Mouse (Mus musculus) bone marrow macrophage, adult 2 months (primary cell): ENCODE results near the gene Wwp2. TPM values are rescaled to one million over a fixed set of nuclear protein-coding genes. Genes with fewer than 3 reads are reported as not detected.

ENCODE experiments used
- H3K27ac ChIP-seq: 2 replicates; pipeline ENCODE4 v1.5.1; 2012; ENCODE audit warnings: low read depth, low read length; ENCODE audit not compliant: insufficient read depth
- H3K4me1 ChIP-seq: 2 replicates; pipeline ENCODE4 v1.6.1; 2012; ENCODE audit warnings: low read length; ENCODE audit not compliant: control insufficient read depth, insufficient read depth
- H3K4me3 ChIP-seq: 2 replicates; pipeline ENCODE4 v1.5.1; 2012; ENCODE audit warnings: mild to moderate bottlenecking, low read length, moderate library complexity; ENCODE audit not compliant: insufficient read depth
- CTCF ChIP-seq: IDR thresholded peaks from 2 replicates; pipeline ENCODE4 v1.5.1; 2012; ENCODE audit warnings: low read depth, mild to moderate bottlenecking, low read length, moderate library complexity
- POLR2A ChIP-seq: IDR thresholded peaks from 2 replicates; pipeline ENCODE4 v1.6.1; 2012; ENCODE audit warnings: mild to moderate bottlenecking, low read depth, low read length, borderline replicate concordance
- polyA plus RNA-seq: library from polyadenylated mRNA; stranded (reverse); fragments of >200 nt; gene quantifications from 2 replicates; pipeline ENCODE4 v1.2.4, GENCODE M21; 2012; ENCODE audit not compliant: missing spikeins, insufficient read depth, insufficient read length

Wwp2 gene
- 64.7 and 68.1 TPM in 2 replicates for polyA plus RNA-seq

DNA sequence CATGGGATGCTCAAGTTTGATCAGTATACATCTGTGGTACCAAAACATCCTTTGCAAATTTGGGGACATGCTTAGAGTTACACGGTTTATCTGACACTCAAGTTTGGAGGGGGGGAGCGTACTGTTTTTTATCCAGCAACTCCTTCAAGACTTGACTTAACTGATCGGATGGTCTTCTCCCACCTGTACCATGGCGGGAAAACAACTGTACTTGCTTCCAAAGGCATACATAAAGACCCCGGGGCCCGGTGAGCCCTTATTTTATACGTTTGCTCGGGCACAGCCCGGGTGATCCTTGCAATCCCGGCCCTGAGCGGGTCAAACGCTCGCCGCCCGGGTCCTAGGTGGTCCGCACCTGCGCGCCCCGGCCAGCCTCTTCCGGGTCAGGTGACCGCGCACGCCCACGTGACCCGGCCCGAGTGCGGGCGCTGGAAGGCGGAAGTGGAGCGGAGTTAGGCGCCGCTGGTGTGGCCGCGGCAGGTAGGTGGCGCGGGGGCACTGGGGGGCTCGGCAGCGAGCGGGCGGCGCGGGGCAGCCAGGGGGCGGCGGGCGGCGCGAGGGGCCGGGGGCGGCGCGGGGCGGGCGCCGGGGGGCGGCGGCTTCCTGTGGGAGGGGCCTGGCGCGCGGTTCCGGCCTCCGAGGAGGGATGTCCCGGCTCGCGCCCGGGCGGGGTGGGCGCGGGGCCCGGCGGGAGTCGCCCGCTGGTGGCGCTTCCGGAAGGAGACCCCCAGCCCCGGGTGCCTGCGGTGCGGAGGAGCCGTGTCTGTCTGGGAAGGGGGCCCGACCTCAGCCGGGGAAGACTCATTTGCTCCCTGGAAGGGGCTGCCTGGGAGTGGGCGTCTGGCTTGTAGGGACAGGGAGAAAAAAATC, at the start of gene Wwp2:
Wwp2 (plus strand) TSS at position 404 of the 870 bp plus-strand sequence.
- H3K4me1 ChIP-seq: peaks cover 19% of the 10 kb centered on the region
- H3K27ac ChIP-seq: peak within 1 kb of the TSS; percentile 56
- TF ChIP-seq POLR2A (peak; percentile 65; the same call in 1 of the 2 replicates), CTCF (no peak)
- peak within 1 kb of the TSS; percentile 94 for H3K4me3 ChIP-seq

DNA sequence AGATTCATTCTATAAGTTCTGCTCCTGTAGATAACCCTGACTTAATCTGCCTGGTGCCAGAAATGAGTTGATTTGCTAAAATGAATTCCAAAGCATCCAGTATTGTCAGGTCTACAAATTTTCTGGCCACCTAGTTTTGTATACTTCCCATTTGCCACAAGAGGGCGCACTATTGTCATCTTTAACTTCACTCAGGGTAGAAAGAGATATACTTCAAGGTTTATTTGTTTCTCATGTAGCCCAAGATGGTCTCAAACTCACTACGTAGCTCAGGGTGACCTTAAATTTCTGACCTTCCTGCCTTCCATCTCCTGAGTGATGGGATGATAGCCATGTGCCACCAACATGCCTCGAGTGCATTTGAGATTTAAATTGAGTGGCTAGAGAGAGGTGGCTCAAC, 49.5 kb upstream of the Wwp2 start:
- Histone ChIP-seq H3K27ac (no peak overlapping the region), H3K4me3 (no peak overlapping the region), H3K4me1 (no peaks in the 10 kb centered on the region)
- TF ChIP-seq CTCF: no peak

GRCm38 (mm10) chr8:107387861-107388260, 48.3 kb upstream of the Wwp2 start:
- no peak for TF ChIP-seq CTCF
- no peak for TF ChIP-seq POLR2A
- H3K27ac ChIP-seq: no peak overlapping the region
- no peaks in the 10 kb centered on the region for H3K4me1 ChIP-seq
- H3K4me3 ChIP-seq: no peak overlapping the region

GRCm38 (mm10) chr8:107389557-107389956, 46.6 kb upstream of the Wwp2 start:
- H3K4me1 ChIP-seq: no peaks in the 10 kb centered on the region
- no peak overlapping the region for H3K4me3 ChIP-seq
- TF ChIP-seq POLR2A (no peak), CTCF (no peak)
- H3K27ac ChIP-seq: no peak overlapping the region

DNA sequence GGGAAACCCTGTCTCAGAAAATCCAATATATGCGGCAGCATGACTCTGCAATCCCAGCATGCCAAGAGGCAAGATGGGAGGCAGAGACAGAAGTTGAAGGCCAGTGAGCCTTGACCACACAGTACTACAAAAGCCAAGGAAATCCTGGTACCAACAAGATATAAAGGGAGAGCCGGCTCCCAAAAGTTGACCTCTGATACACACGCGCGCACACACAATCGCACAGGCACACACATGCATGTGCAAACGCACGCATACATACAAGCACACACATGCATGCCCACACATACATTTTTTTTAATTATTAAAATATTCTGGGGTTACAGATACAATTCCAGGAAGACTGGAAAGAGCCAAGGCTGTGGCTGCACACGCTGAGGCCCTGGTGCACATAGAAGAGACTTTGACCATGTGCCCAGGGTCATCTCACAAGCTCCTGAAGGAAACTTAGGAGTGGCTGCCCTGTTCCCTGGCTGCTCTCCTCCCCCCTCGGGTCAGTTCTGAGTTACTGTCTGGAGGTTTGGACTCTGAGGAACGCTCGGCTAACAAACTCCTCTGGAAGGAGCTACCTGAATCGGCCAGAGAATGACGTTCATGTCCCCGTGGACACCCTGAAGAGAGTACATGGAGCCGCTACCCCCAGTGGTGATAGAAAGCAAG, 45.6 kb upstream of the Wwp2 start:
- Histone ChIP-seq H3K4me1 (no peaks in the 10 kb centered on the region), H3K27ac (no peak overlapping the region), H3K4me3 (no peak overlapping the region)
- TF ChIP-seq POLR2A: no peak
- no peak for TF ChIP-seq CTCF

- Histone ChIP-seq H3K4me1 (no peaks in the 10 kb centered on the region), H3K4me3 (no peak overlapping the region), H3K27ac (no peak overlapping the region)
- TF ChIP-seq CTCF (no peak), POLR2A (no peak)
Measured at GRCm38 (mm10) chr8:107391136-107391516, 45.0 kb upstream of the Wwp2 start.

DNA sequence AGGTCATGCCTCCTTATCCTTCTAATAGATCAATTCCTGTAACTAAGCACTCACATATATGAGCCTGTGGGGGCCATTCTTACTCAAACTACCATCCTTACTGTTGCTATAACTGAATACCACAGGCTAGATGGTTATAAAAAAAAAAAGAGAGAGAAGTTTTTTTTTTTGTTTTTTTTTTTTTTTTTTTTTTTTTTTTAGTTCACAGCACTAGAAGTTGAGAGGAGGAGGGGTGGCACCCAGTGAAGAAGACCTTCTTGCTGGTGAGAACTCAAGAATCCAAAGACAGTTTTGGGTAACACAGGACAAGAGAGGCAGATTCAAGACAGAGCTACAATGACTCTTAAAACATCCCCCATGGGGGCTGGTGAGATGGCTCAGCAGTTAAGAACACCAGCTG, 40.8 kb upstream of the Wwp2 start:
- no peak for TF ChIP-seq CTCF
- no peak for TF ChIP-seq POLR2A
- Histone ChIP-seq H3K4me1 (no peaks in the 10 kb centered on the region), H3K27ac (no peak overlapping the region), H3K4me3 (no peak overlapping the region)

DNA sequence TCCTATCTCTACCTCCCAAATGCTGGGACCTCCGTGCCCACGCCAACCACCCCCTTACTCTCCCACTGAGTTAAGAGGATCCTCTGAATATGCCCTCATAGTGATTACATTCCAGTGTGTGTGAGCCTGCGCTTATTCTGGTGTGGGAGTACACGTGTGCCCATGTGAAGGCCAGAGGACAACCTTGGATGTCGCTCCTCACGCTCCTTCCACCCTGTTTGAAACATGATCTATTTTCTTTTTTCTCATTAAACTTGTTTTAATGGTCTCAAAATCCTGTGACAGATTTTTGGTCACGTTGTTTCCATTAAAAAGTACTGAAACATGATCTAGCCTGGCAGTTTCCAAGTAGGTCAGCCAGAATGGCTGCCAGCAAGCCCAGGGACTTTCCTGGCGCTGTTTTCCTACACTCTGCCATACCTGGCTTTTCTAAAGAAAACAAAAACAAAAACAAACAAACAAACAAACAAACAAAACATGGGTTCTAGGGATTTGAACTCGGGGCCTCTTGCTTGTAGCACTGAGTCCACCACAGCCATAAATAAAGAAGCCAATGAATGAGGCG, 40.0 kb upstream of the Wwp2 start:
- TF ChIP-seq POLR2A (no peak), CTCF (no peak)
- Histone ChIP-seq H3K4me1 (no peaks in the 10 kb centered on the region), H3K4me3 (no peak overlapping the region), H3K27ac (no peak overlapping the region)

DNA sequence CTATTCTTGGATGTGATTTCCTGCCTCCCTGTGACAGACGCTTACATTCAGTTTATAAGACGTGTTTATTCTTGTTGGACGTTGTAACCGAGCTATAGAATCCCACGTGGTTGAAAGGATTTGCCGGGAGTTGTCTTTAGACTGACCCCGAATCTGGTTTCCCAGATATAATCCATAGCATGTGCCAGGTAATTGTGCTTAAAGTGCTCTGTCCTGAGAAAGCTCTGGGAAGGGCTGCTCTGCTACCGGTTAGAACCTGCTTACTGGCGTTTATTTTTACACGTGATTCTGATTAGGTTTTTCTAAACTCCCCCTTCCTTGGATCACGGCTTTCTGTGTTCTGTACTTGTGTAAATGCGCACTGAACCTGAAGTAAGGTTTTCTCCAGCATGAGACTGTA, 38.5 kb upstream of the Wwp2 start:
- H3K27ac ChIP-seq: no peak overlapping the region
- TF ChIP-seq CTCF (no peak), POLR2A (no peak)
- no peaks in the 10 kb centered on the region for H3K4me1 ChIP-seq
- no peak overlapping the region for H3K4me3 ChIP-seq

- Histone ChIP-seq H3K4me3 (no peak overlapping the region), H3K4me1 (peaks cover 4% of the 10 kb centered on the region; the same call in 1 of the 2 replicates), H3K27ac (no peak overlapping the region)
- TF ChIP-seq POLR2A (no peak), CTCF (no peak)
Measured at GRCm38 (mm10) chr8:107399495-107399894, 36.7 kb upstream of the Wwp2 start.
